Mouse (Mus musculus) liver, adult 2 months (tissue): ENCODE results near the gene Alg5.

Source experiments
- CTCF ChIP-seq: fragments of 200-500 bp; IDR thresholded peaks from 2 replicates; pipeline ENCODE4 v1.5.1; 2011; ENCODE audit warnings: low read depth, low read length, control low read depth
- POLR2A ChIP-seq: fragments of 200-500 bp; IDR thresholded peaks from 2 replicates; pipeline ENCODE4 v1.6.1; 2011; ENCODE audit warnings: low read length, control low read depth; ENCODE audit not compliant: insufficient read depth; ENCODE audit errors: extremely low read depth

- TF ChIP-seq CTCF, result no peak
- peak; percentile 71 for TF ChIP-seq POLR2A
Measured at GRCm38 (mm10) chr3:54734411-54735246, 710 bp upstream of the Alg5 start.
